Mouse (Mus musculus): ENCODE data around the gene Acss2. TPM values are rescaled to one million over a fixed set of nuclear protein-coding genes. Genes with fewer than 3 reads are reported as not detected.

Acss2 gene
- polyA plus RNA-seq, 1 experiment from 2014 or later = 15.0 TPM

GRCm38 (mm10) chr2:155582384-155582995 lies 64.7 kb downstream of the Acss2 start:
- Histone ChIP-seq H3K27ac (ENCODE audit: low read length) (no peak overlapping the region), H3K4me2 (replicated peaks; ENCODE audit: low read depth, low read length) (no peak overlapping the region), H3K4me1 (ENCODE audit: insufficient read depth, low read depth, low read length) (0 out of 2 replicates have a peak, but pooled peaks cover 3% of the 10 kb centered on the region), H3K9me3 (ENCODE audit: low read length) (no peaks in the 10 kb centered on the region), H3K36me3 (ENCODE audit: insufficient read depth, low read length) (no peaks in the 10 kb centered on the region), H3K4me3 (ENCODE audit: low read depth, low read length) (no peak overlapping the region), H3K9ac (replicated peaks; ENCODE audit: low read depth) (no peak overlapping the region), H3K27me3 (replicated peaks; ENCODE audit: insufficient read depth, low read length) (no peaks in the 10 kb centered on the region)
- TF ChIP-seq EP300 (IDR thresholded peaks at IDR 0.05) (no peak), CTCF (IDR thresholded peaks at IDR 0.05) (no peak)
- DNase-seq (ENCODE audit: low spot score) (no peak), ATAC-seq (no peak)
- 75% methylated on average over 4 of the region's 4 CpGs for WGBS

GRCm38 (mm10) chr2:155582996-155583395 lies 65.2 kb downstream of the Acss2 start:
- H3K27me3 ChIP-seq (replicated peaks; ENCODE audit: insufficient read depth, low read length) = no peaks in the 10 kb centered on the region
- no peak for ATAC-seq
- H3K36me3 ChIP-seq (ENCODE audit: insufficient read depth, low read length) = no peaks in the 10 kb centered on the region
- no peak overlapping the region for H3K4me3 ChIP-seq (ENCODE audit: low read depth, low read length)
- H3K4me2 ChIP-seq (replicated peaks; ENCODE audit: low read depth, low read length) = no peak overlapping the region
- 0 out of 2 replicates have a peak, but pooled peaks cover 3% of the 10 kb centered on the region for H3K4me1 ChIP-seq (ENCODE audit: insufficient read depth, low read depth, low read length)
- 89% methylated on average over 5 of the region's 5 CpGs for WGBS
- H3K9me3 ChIP-seq (ENCODE audit: low read length) = no peaks in the 10 kb centered on the region
- H3K27ac ChIP-seq (ENCODE audit: low read length) = no peak overlapping the region
- TF ChIP-seq CTCF (IDR thresholded peaks at IDR 0.05) (no peak), EP300 (IDR thresholded peaks at IDR 0.05) (no peak)
- DNase-seq (ENCODE audit: low spot score) = no peak
- H3K9ac ChIP-seq (replicated peaks; ENCODE audit: low read depth) = no peak overlapping the region

DNA sequence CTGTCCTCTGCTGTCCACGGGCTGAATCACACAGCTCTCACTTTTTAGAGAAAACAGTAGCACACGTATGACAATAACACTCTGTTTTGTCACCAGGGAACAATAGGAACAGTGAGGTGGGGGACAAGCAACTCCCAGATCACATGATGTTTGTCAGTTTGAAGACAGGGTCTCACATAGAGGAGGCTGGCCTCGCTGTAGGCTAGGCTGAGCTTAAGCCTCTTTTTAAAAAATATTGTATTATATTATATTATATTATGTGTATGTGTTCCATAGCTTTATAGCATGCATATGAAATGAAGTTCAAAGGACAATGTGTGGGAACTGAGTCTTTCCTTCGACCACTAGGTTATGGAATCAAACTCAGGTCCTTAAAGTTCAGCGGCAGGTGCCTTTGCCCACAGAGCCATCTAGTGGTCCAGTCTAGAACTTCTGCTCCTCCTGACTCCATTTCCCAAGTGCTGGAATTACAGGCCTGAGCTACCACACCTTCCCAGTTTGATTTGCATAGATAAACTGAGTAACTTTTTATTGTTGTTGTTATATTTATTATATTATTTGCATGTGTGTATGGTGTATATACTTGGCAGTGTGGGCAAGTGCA lies 66.3 kb downstream of the Acss2 start:
- Histone ChIP-seq H3K4me2 (replicated peaks; ENCODE audit: low read depth, low read length) (no peak overlapping the region), H3K4me1 (ENCODE audit: insufficient read depth, low read depth, low read length) (0 out of 2 replicates have a peak, but pooled peaks cover 3% of the 10 kb centered on the region), H3K9ac (replicated peaks; ENCODE audit: low read depth) (no peak overlapping the region), H3K27me3 (replicated peaks; ENCODE audit: insufficient read depth, low read length) (no peaks in the 10 kb centered on the region), H3K27ac (ENCODE audit: low read length) (no peak overlapping the region), H3K9me3 (ENCODE audit: low read length) (no peaks in the 10 kb centered on the region), H3K4me3 (ENCODE audit: low read depth, low read length) (no peak overlapping the region), H3K36me3 (ENCODE audit: insufficient read depth, low read length) (no peaks in the 10 kb centered on the region)
- DNase-seq (ENCODE audit: low spot score) = peak; percentile 83
- TF ChIP-seq EP300 (IDR thresholded peaks at IDR 0.05) (no peak), CTCF (IDR thresholded peaks at IDR 0.05) (peak; percentile 93)
- ATAC-seq = peak; percentile 23; the same call in 1 of the 2 replicates
- WGBS = 43% methylated on average over 5 of the region's 5 CpGs

DNA sequence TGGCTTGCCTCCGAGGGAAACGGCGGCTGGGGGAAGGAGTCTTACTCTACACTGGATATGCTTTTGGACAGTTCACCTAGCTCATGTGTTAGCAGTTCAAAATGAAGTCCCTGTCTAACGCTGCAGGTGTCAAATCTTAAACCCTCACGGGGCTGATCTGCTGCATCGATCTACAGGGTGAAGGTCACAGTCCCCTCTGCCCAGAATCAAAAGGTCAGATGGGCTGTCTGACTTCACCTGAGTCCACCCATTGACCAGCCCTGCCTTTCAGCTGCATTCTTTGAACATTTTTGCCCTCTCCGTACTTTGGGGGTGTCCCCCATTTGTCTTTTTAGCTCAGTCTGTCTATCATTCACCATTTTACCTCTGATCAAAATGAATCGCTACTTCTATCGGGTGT lies 67.3 kb downstream of the Acss2 start:
- no peaks in the 10 kb centered on the region for H3K27me3 ChIP-seq (replicated peaks; ENCODE audit: insufficient read depth, low read length)
- TF ChIP-seq CTCF (IDR thresholded peaks at IDR 0.05) (no peak), EP300 (IDR thresholded peaks at IDR 0.05) (no peak)
- ATAC-seq (no peak), DNase-seq (ENCODE audit: low spot score) (no peak)
- no peaks in the 10 kb centered on the region for H3K9me3 ChIP-seq (ENCODE audit: low read length)
- 73% methylated on average over 9 of the region's 9 CpGs for WGBS
- H3K4me2 ChIP-seq (replicated peaks; ENCODE audit: low read depth, low read length) = no peak overlapping the region
- 0 out of 2 replicates have a peak, but pooled peaks cover 3% of the 10 kb centered on the region for H3K4me1 ChIP-seq (ENCODE audit: insufficient read depth, low read depth, low read length)
- H3K27ac ChIP-seq (ENCODE audit: low read length) = no peak overlapping the region
- H3K4me3 ChIP-seq (ENCODE audit: low read depth, low read length) = no peak overlapping the region
- no peak overlapping the region for H3K9ac ChIP-seq (replicated peaks; ENCODE audit: low read depth)
- H3K36me3 ChIP-seq (ENCODE audit: insufficient read depth, low read length) = no peaks in the 10 kb centered on the region

GRCm38 (mm10) chr2:155585486-155585885 lies 67.7 kb downstream of the Acss2 start:
- WGBS = 37% methylated on average over 10 of the region's 10 CpGs

DNA sequence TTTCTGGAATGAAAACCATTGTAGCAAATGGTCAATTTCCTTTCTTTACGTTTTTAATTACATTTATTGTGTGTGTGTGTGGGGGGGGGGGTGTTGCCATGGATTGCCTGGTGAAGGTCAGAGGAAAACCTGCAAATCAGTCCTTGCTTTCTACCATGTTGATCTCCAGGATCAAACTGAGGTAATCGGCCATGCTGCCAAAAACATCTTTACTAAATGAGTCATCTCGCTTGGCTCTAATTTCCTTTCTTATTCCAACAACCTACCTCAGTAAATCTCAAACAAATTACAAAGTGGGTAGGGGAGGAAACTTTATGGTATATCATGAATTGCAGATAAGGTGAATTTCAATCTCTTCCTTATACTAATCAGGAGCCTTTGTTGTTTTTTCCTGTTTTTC lies 70.4 kb downstream of the Acss2 start:
- ATAC-seq (no peak), DNase-seq (ENCODE audit: low spot score) (no peak)
- Histone ChIP-seq H3K4me3 (ENCODE audit: low read depth, low read length) (no peak overlapping the region), H3K4me2 (replicated peaks; ENCODE audit: low read depth, low read length) (no peak overlapping the region), H3K27me3 (replicated peaks; ENCODE audit: insufficient read depth, low read length) (no peaks in the 10 kb centered on the region), H3K9me3 (ENCODE audit: low read length) (no peaks in the 10 kb centered on the region), H3K36me3 (ENCODE audit: insufficient read depth, low read length) (no peaks in the 10 kb centered on the region), H3K4me1 (ENCODE audit: insufficient read depth, low read depth, low read length) (peaks cover 10% of the 10 kb centered on the region; the same call in 1 of the 2 replicates), H3K27ac (ENCODE audit: low read length) (no peak overlapping the region), H3K9ac (replicated peaks; ENCODE audit: low read depth) (no peak overlapping the region)
- TF ChIP-seq CTCF (IDR thresholded peaks at IDR 0.05) (no peak), EP300 (IDR thresholded peaks at IDR 0.05) (no peak)
- WGBS = 76% methylated on average over 3 of the region's 3 CpGs

More at GRCm38 (mm10) chr2:155585486-155585885, 67.7 kb downstream of the Acss2 start:
- TF ChIP-seq EP300 (IDR thresholded peaks at IDR 0.05) = peak; percentile 37
- TF ChIP-seq CTCF (IDR thresholded peaks at IDR 0.05) = no peak
- no peaks in the 10 kb centered on the region for H3K9me3 ChIP-seq (ENCODE audit: low read length)
- H3K4me1 ChIP-seq (ENCODE audit: insufficient read depth, low read depth, low read length) = 0 out of 2 replicates have a peak, but pooled peaks cover 3% of the 10 kb centered on the region
- no peak overlapping the region for H3K4me3 ChIP-seq (ENCODE audit: low read depth, low read length)
- H3K4me2 ChIP-seq (replicated peaks; ENCODE audit: low read depth, low read length) = 0 out of 2 replicates have a peak overlapping the region, but pooled peaks have one; percentile 28
- no peaks in the 10 kb centered on the region for H3K27me3 ChIP-seq (replicated peaks; ENCODE audit: insufficient read depth, low read length)
- ATAC-seq (peak; percentile 86), DNase-seq (ENCODE audit: low spot score) (peak; percentile 73)
- H3K27ac ChIP-seq (ENCODE audit: low read length) = no peak overlapping the region
- no peaks in the 10 kb centered on the region for H3K36me3 ChIP-seq (ENCODE audit: insufficient read depth, low read length)
- H3K9ac ChIP-seq (replicated peaks; ENCODE audit: low read depth) = no peak overlapping the region

Data from lung, postnatal 0 days (tissue).